Mouse (Mus musculus): Measurements from ENCODE around the gene Spdef.
A peak's percentile ranks its signal among the peaks of the same experiment; 100 is the strongest.

Spdef gene

DNA sequence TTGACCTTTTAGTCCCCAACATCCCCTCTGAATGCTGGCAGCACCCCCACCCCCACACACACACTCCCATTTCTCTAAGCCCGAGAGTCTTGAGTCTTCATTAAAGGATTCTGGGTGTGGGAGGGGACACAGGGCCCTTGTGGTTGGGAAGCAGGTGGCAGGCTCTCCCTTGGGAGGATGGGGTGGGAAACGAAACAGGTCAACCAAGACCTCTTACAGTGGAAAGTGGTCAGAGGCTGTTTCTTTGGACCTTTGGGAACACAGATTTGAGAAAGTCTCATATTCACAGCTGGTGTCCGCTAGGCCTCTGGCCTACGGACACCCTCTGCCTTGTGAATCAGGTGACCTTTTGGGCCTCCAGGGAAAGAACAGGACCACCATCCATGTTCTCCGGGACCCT lies 19.1 kb downstream of the Spdef start:
- H3K36me3 ChIP-seq (ENCODE audit: control insufficient read depth, insufficient read depth, low read length, poor library complexity, severe bottlenecking) = peaks cover 3% of the 10 kb centered on the region; the same call in 1 of the 2 replicates
- no peaks in the 10 kb centered on the region; the same call in 1 of the 2 replicates for H3K27me3 ChIP-seq (ENCODE audit: control insufficient read depth, insufficient read depth, low read length, poor library complexity, severe bottlenecking)
- DNase-seq (ENCODE audit: low read depth, low spot score) = no peak

DNA sequence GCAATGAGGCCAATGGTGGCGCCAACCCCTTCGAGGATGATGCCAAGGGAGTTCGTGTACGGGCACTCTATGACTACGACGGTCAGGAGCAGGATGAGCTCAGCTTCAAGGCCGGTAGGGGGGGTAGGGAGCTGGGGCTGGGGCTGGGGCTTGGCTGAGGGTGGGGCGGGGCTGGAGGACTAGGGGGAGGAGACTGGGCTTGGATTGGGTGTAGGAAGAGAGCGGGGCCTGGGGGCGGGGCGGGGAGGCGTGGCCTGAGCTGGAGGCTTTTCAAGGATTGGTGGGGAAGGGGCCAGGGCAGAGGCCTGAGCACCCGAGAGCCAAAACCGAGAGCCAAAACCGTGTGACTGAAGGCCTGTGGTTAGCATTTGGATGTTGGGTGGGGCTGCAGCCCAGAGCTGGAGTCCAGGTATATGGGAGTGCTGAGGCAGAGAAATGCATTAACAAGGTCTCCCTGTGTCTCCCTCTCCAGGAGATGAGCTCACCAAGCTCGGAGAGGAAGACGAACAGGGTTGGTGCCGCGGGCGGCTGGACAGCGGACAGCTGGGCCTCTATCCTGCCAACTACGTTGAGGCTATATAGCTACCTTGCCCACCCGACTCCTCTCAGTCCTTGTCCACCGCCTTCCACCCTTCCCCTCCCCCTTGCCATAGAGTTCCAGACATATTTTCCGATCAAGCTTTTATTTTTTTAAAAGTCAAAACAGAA lies 20.6 kb downstream of the Spdef start:
- peaks cover 3% of the 10 kb centered on the region; the same call in 1 of the 2 replicates for H3K36me3 ChIP-seq (ENCODE audit: control insufficient read depth, insufficient read depth, low read length, poor library complexity, severe bottlenecking)
- peak; percentile 68 for DNase-seq (ENCODE audit: low read depth, low spot score)
- H3K27me3 ChIP-seq (ENCODE audit: control insufficient read depth, insufficient read depth, low read length, poor library complexity, severe bottlenecking) = no peaks in the 10 kb centered on the region; the same call in 1 of the 2 replicates

DNA sequence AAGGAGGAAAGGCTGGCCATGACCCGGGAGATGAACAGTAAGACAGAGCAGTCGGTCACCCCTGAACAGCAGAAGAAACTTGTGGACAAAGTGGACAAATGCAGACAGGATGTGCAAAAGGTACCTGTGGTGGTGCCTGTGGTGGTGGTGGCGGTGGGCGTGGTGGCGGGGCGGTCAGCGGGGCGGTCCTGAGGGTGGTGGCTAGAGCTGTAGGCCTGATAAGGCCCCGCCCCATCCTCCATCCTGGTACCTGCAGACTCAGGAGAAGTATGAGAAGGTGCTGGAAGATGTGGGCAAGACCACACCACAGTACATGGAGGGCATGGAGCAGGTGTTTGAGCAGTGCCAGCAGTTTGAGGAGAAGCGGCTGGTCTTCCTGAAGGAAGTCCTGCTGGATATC lies 23.1 kb downstream of the Spdef start:
- no peak for DNase-seq (ENCODE audit: low read depth, low spot score)
- no peaks in the 10 kb centered on the region; the same call in 1 of the 2 replicates for H3K27me3 ChIP-seq (ENCODE audit: control insufficient read depth, insufficient read depth, low read length, poor library complexity, severe bottlenecking)
- peaks cover 3% of the 10 kb centered on the region; the same call in 1 of the 2 replicates for H3K36me3 ChIP-seq (ENCODE audit: control insufficient read depth, insufficient read depth, low read length, poor library complexity, severe bottlenecking)

DNA sequence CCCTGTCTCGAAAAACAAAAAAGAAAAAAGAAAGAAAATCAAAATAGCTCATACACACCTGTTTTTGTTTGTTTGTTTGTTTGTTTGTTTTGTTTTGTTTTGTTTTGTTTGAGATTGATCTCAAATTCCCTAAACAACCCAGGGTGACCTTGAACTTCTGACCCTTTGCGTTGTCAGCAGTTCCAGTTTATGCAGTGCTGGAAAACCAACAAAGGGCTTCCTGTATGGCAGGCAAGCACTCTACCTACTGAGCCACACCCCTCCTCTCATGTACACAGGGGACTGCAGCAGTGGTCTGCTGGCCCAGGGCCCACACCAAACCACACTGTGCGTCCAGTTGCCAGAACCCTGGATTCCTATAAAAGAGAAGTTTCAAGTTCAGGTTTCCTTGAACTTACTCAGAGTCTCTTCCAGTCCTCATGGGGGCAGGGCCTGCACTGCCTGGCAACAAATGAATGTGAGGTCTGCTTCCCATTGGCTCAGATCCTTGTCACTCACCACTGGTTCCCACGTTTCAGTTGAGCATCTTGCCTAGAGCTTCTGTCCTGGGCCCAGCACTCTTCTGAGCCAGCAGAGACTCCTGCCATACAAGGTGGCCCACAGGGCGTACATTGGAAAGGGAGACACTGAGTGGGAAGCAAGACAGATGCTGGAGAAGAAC lies 24.7 kb downstream of the Spdef start:
- DNase-seq (ENCODE audit: low read depth, low spot score) = no peak
- H3K27me3 ChIP-seq (ENCODE audit: control insufficient read depth, insufficient read depth, low read length, poor library complexity, severe bottlenecking) = no peaks in the 10 kb centered on the region; the same call in 1 of the 2 replicates
- H3K36me3 ChIP-seq (ENCODE audit: control insufficient read depth, insufficient read depth, low read length, poor library complexity, severe bottlenecking) = peaks cover 3% of the 10 kb centered on the region; the same call in 1 of the 2 replicates

DNA sequence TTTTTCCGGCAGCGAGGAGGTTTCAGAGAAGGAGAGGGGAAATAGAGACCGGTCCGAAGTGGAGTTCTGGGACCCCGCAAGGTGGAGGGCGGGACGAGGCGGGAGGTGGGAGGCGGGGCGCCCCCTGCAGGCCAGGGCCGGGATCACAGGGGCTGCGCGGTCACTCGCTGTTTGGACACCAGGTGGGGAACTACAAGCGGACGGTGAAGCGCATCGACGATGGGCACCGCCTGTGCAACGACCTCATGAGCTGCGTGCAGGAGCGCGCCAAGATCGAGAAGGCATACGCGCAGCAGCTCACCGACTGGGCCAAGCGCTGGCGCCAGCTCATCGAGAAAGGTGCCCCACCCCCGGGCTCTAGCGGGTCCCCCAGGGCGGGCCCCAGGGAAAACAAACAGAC lies 26.2 kb downstream of the Spdef start:
- peak; percentile 69 for DNase-seq (ENCODE audit: low read depth, low spot score)
- Histone ChIP-seq H3K27me3 (ENCODE audit: control insufficient read depth, insufficient read depth, low read length, poor library complexity, severe bottlenecking) (no peaks in the 10 kb centered on the region; the same call in 1 of the 2 replicates), H3K36me3 (ENCODE audit: control insufficient read depth, insufficient read depth, low read length, poor library complexity, severe bottlenecking) (peaks cover 3% of the 10 kb centered on the region; the same call in 1 of the 2 replicates)

DNA sequence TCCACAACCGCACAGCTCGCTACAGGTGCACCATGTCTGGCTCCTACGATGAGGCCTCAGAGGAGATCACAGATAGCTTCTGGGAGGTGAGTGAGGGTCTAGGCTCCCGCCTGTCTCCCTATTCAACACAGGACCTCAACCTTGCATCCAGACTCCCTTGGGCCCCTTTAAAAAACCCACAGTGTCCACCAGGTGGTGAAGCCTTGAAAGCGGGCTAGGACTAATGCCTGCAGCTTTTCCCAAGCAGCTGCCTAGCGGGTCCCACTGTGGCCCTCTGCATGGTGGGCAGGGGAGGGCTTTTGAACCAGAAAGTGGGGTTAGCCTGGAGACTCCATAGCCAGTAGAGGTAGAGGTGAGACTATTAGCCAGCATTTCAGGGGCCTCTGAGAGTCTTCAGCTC lies 26.9 kb downstream of the Spdef start:
- Histone ChIP-seq H3K36me3 (ENCODE audit: control insufficient read depth, insufficient read depth, low read length, poor library complexity, severe bottlenecking) (no peaks in the 10 kb centered on the region), H3K27me3 (ENCODE audit: control insufficient read depth, insufficient read depth, low read length, poor library complexity, severe bottlenecking) (no peaks in the 10 kb centered on the region; the same call in 1 of the 2 replicates)
- DNase-seq (ENCODE audit: low read depth, low spot score) = no peak

DNA sequence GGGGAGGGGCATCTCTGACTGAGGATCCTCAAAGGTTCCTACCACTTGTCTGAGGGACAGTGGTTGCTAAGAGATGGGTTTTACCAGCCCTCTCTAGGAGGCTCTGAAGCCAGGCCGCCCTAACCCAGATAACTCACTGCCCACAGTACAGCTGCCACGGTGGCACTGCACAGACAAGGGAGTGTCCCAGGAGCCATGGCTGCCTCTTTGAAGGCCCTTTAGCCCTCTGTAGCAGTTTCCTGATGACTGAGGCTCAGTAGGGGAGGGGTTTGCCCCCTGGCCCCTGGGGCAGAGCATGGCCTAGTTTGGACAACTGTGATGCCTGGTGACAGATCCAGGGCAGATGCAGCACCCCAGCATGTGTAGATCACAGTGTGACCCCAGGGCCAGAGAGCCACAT lies 27.9 kb downstream of the Spdef start:
- no peak for DNase-seq (ENCODE audit: low read depth, low spot score)
- Histone ChIP-seq H3K36me3 (ENCODE audit: control insufficient read depth, insufficient read depth, low read length, poor library complexity, severe bottlenecking) (no peaks in the 10 kb centered on the region), H3K27me3 (ENCODE audit: control insufficient read depth, insufficient read depth, low read length, poor library complexity, severe bottlenecking) (no peaks in the 10 kb centered on the region)

DNA sequence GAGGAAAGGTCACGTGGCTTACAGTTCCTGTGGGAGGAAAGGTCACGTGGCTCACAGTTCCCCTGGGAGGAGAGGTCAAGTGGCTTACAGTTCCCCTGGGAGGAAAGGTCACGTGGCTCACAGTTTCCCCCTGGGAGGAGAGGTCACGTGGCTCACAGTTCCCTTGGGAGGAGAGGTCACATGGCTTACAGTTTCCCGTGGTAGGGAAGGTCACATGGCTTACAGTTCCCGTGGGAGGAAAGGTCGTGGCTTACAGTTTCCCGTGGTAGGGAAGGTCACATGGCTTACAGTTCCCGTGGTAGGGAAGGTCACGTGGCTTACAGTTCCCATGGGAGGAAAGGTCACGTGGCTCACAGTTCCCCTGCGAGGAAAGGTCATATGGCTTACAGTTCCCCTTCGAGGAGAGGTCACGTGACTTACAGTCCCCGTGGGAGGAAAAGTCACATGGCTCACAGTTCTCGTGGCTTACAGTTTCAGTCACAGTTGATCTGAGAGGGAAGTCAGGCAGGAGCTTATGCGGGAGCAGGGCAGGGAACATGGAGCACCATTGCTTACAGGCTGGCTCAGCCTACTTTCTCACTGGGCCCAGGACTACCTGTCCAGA lies 29.0 kb downstream of the Spdef start:
- DNase-seq (ENCODE audit: low read depth, low spot score) = peak; percentile 80
- Histone ChIP-seq H3K36me3 (ENCODE audit: control insufficient read depth, insufficient read depth, low read length, poor library complexity, severe bottlenecking) (no peaks in the 10 kb centered on the region), H3K27me3 (ENCODE audit: control insufficient read depth, insufficient read depth, low read length, poor library complexity, severe bottlenecking) (no peaks in the 10 kb centered on the region)

DNA sequence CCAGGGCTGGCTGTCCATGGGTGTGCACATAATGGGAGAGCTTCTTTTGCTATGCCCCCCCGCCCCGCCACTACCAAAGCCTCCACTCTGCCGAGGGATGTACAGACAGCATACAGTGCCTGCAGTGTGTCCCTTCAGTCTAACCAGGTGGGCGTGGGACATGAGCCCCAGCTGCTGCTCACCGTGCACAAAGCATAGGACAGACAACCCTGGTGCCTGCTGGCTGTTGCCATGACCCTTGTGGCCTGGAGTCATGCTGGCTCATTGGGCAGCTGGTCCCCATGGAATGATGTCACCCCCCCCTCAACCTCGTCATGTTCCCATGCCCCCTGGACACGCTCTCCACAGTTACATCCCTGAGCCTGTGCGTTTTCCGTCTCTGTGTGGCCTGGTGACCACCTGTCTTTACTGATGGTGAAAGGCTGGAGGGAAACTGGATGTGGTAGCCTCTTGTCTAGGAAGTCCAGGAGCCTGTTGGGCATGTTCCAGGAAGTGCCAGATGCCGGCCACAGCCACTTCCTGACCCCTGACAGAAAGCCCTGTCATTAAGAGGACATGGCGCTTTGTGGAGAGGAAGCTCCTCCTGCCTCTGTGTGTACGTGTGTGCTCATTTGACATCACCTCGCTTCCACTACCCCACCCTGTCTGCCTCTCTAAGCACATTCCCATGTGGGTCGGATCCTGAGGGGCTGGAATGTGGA lies 37.6 kb downstream of the Spdef start:
- no peak for DNase-seq (ENCODE audit: low read depth, low spot score)
- H3K27me3 ChIP-seq (ENCODE audit: control insufficient read depth, insufficient read depth, low read length, poor library complexity, severe bottlenecking) = no peaks in the 10 kb centered on the region
- no peaks in the 10 kb centered on the region for H3K36me3 ChIP-seq (ENCODE audit: control insufficient read depth, insufficient read depth, low read length, poor library complexity, severe bottlenecking)

DNA sequence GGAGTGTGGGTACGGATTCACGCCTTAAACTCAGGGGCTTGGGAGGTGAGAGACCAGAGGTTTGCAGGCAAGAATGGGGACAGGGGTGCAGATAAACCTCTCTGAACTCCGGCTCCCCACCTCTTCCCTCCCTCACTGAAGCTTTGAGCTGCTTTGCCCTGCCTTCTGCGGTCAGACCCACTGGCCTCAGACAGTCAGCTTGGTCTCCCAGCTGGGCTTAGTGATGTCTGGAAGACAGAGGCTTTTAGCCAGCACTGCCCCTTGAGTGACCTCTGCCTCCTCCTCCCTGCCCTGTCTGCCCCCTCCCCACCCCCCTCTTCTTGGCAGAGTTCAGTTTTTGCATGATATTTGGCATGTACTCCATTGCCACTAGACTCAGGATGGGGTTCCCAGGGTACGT lies 42.4 kb downstream of the Spdef start:
- DNase-seq (ENCODE audit: low read depth, low spot score) = no peak
- Histone ChIP-seq H3K36me3 (ENCODE audit: control insufficient read depth, insufficient read depth, low read length, poor library complexity, severe bottlenecking) (no peaks in the 10 kb centered on the region), H3K27me3 (ENCODE audit: control insufficient read depth, insufficient read depth, low read length, poor library complexity, severe bottlenecking) (no peaks in the 10 kb centered on the region)

DNA sequence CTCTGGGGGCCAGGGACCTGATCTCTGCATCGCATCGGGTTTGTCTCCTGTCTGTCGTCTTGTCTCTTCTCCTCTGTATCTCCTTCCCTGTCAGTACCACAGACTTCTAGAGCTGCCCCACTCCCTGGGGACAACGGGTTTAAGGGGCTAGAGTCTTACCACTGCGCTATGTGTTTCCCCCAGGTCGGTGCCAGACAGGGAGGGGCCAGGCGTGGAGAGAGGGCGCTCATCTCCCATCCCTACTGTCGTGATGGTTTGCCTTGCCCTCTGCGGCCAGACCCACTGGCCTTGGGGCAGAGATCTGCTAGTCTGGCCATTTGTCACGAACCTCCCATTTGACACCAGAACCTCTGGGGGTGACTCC lies 43.2 kb downstream of the Spdef start:
- Histone ChIP-seq H3K27me3 (ENCODE audit: control insufficient read depth, insufficient read depth, low read length, poor library complexity, severe bottlenecking) (no peaks in the 10 kb centered on the region), H3K36me3 (ENCODE audit: control insufficient read depth, insufficient read depth, low read length, poor library complexity, severe bottlenecking) (no peaks in the 10 kb centered on the region)
- no peak for DNase-seq (ENCODE audit: low read depth, low spot score)

DNA sequence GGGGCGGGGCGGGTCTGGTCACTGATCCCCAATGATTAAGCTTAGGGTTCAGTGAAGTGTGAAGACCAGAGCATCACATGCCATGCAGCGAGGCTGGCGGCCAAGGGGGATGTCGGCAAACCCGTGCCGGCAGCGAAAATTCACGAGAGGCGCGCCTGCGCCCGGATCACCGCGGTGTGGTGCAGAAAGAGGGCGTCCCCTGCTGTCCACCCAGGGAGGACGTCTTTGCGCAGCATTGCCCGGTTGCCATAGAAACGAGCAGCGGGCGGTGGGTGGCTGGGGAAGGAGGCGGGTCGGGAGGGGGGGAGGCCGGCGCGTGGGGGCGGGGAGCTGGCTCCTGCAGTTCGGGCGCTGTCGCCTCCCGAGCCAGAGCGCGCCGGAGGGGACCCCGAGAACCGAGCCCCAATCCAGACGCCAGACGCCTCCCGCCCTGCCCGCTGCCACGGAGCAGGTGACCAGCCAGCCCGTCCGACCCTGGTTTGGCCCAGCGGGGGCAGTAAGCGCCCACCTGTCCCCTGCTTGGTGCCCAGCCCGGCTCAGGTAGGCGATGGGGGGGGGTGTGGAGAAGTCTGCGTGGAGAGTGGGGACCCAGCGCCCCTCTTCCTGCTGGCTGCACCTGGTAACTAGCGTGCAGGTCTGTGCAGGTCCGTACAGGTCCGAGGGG lies 43.7 kb downstream of the Spdef start:
- peak; percentile 65 for DNase-seq (ENCODE audit: low read depth, low spot score)
- H3K36me3 ChIP-seq (ENCODE audit: control insufficient read depth, insufficient read depth, low read length, poor library complexity, severe bottlenecking) = no peaks in the 10 kb centered on the region

DNA sequence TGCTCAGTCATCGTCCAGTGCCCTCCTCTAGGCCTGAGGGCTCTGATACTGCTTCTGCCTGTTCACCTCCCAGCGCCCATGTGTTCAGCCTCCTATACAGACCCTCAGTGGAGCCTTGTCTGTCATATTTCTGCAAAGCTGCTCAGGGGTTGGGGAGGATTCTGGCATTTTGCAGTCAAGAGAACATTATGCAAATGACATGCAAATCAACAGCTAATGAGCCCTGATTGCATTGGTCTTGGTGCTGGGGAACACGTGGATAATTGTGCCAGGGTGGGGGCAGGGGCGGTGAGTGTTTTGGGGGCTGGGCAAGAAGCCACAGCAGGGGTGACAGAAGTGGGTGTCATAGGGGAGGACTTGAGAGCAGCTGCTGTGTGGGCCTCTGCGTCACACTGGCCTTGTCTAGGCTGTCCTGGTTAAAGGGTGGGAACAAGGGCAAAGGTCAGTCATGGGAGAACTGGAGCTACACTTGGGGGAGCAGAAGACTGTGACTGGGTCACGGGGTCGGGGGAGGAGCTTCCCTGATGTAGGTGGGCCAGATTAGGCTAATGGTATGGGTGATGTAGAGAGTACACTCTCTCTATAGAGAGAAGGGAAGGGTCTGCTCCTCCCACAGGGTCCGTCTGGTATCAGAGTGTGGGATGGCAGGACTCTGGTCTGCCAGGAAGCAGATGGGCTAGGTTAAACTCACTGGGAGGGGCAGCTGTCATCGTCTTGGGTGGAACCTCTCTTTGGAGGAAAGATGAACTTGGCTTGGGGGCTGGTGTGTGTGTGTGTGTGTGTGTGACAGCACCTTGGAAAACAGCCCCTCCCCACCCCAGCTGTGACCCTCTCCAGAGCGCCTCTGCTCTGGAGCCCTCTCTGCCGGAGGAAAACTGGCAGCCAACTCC lies 49.6 kb downstream of the Spdef start:
- H3K36me3 ChIP-seq (ENCODE audit: control insufficient read depth, insufficient read depth, low read length, poor library complexity, severe bottlenecking) = no peaks in the 10 kb centered on the region
- no peaks in the 10 kb centered on the region for H3K27me3 ChIP-seq (ENCODE audit: control insufficient read depth, insufficient read depth, low read length, poor library complexity, severe bottlenecking)
- DNase-seq (ENCODE audit: low read depth, low spot score) = no peak

More for the DNA sequence above, 43.7 kb downstream of the Spdef start:
- no peaks in the 10 kb centered on the region for H3K27me3 ChIP-seq (ENCODE audit: control insufficient read depth, insufficient read depth, low read length, poor library complexity, severe bottlenecking)

Measured in splenic B cell, adult 2 months (primary cell).